Mouse (Mus musculus): ENCODE measurements at regions not wholly inside any gene's neighbourhood (a gene's known extent, or its start where the extent isn't known, plus 50 kb on each side); places are given as distances from the start of the nearest gene placed in this dataset.

- Histone ChIP-seq H3K4me1 (0 out of 2 replicates have a peak, but pooled peaks cover 3% of the 10 kb centered on the region), H3K4me3 (no peak overlapping the region), H3K9me3 (replicated peaks) (no peaks in the 10 kb centered on the region), H3K27me3 (ENCODE audit: low read depth, poor library complexity, severe bottlenecking) (no peaks in the 10 kb centered on the region), H3K36me3 (no peaks in the 10 kb centered on the region), H3K27ac (replicated peaks) (no peak overlapping the region)
- 82% methylated on average over 1 of the region's 1 CpGs for WGBS
- no peak for DNase-seq (ENCODE audit: low spot score)
Observed at GRCm38 (mm10) chr12:58743800-58744199, 268.0 kb downstream of the Sec23a start.

GRCm38 (mm10) chr12:58728094-58728493, 283.7 kb downstream of the Sec23a start:
- whole genome bisulfite sequencing = 69% methylated on average over 1 of the region's 1 CpGs
- no peaks in the 10 kb centered on the region for H3K27me3 ChIP-seq (ENCODE audit: low read depth, poor library complexity, severe bottlenecking)
- no peaks in the 10 kb centered on the region for H3K36me3 ChIP-seq
- H3K27ac ChIP-seq (replicated peaks) = no peak overlapping the region
- no peaks in the 10 kb centered on the region for H3K9me3 ChIP-seq (replicated peaks)
- DNase-seq (ENCODE audit: low spot score) = no peak
- H3K4me1 ChIP-seq = no peaks in the 10 kb centered on the region
- no peak overlapping the region for H3K4me3 ChIP-seq

GRCm38 (mm10) chr12:58727547-58727946, 284.3 kb downstream of the Sec23a start:
- no peak for DNase-seq (ENCODE audit: low spot score)
- no peaks in the 10 kb centered on the region for H3K4me1 ChIP-seq
- no peaks in the 10 kb centered on the region for H3K27me3 ChIP-seq (ENCODE audit: low read depth, poor library complexity, severe bottlenecking)
- 92% methylated on average over 2 of the region's 2 CpGs for WGBS
- H3K9me3 ChIP-seq (replicated peaks) = no peaks in the 10 kb centered on the region
- no peak overlapping the region for H3K4me3 ChIP-seq
- H3K27ac ChIP-seq (replicated peaks) = no peak overlapping the region
- no peaks in the 10 kb centered on the region for H3K36me3 ChIP-seq

- Histone ChIP-seq H3K4me3 (no peak overlapping the region), H3K36me3 (no peaks in the 10 kb centered on the region), H3K27me3 (ENCODE audit: low read depth, poor library complexity, severe bottlenecking) (no peaks in the 10 kb centered on the region), H3K9me3 (replicated peaks) (no peaks in the 10 kb centered on the region), H3K27ac (replicated peaks) (no peak overlapping the region), H3K4me1 (no peaks in the 10 kb centered on the region)
- DNase-seq (ENCODE audit: low spot score) = no peak
- 91% methylated on average over 6 of the region's 6 CpGs for WGBS
Observed at GRCm38 (mm10) chr12:58717908-58718307, 293.9 kb downstream of the Sec23a start.

- no peak overlapping the region for H3K4me3 ChIP-seq
- no peak for DNase-seq (ENCODE audit: low spot score)
- H3K36me3 ChIP-seq = no peaks in the 10 kb centered on the region
- 91% methylated on average over 1 of the region's 1 CpGs for WGBS
- H3K27me3 ChIP-seq (ENCODE audit: low read depth, poor library complexity, severe bottlenecking) = no peaks in the 10 kb centered on the region
- no peaks in the 10 kb centered on the region for H3K9me3 ChIP-seq (replicated peaks)
- no peaks in the 10 kb centered on the region for H3K4me1 ChIP-seq
- no peak overlapping the region for H3K27ac ChIP-seq (replicated peaks)
Observed at GRCm38 (mm10) chr12:58714207-58714606, 297.6 kb downstream of the Sec23a start.

- Histone ChIP-seq H3K4me3 (no peak overlapping the region), H3K27me3 (ENCODE audit: low read depth, poor library complexity, severe bottlenecking) (no peaks in the 10 kb centered on the region), H3K4me1 (no peaks in the 10 kb centered on the region), H3K9me3 (replicated peaks) (0 out of 2 replicates have a peak, but pooled peaks cover 5% of the 10 kb centered on the region), H3K36me3 (no peaks in the 10 kb centered on the region), H3K27ac (replicated peaks) (no peak overlapping the region)
- 90% methylated on average over 5 of the region's 5 CpGs for WGBS
- DNase-seq (ENCODE audit: low spot score) = no peak
Observed at GRCm38 (mm10) chr12:58695680-58696079, 316.1 kb downstream of the Sec23a start.

- no peak for DNase-seq (ENCODE audit: low spot score)
- Histone ChIP-seq H3K36me3 (no peaks in the 10 kb centered on the region), H3K27me3 (ENCODE audit: low read depth, poor library complexity, severe bottlenecking) (no peaks in the 10 kb centered on the region), H3K9me3 (replicated peaks) (no peaks in the 10 kb centered on the region), H3K4me3 (no peak overlapping the region), H3K4me1 (no peaks in the 10 kb centered on the region), H3K27ac (replicated peaks) (no peak overlapping the region)
- WGBS = 83% methylated on average over 3 of the region's 3 CpGs
Observed at GRCm38 (mm10) chr12:58669914-58670635, 341.7 kb downstream of the Sec23a start.

- Histone ChIP-seq H3K36me3 (no peaks in the 10 kb centered on the region), H3K27me3 (ENCODE audit: low read depth, poor library complexity, severe bottlenecking) (no peaks in the 10 kb centered on the region), H3K27ac (replicated peaks) (no peak overlapping the region), H3K4me1 (0 out of 2 replicates have a peak, but pooled peaks cover 4% of the 10 kb centered on the region), H3K4me3 (no peak overlapping the region), H3K9me3 (replicated peaks) (no peaks in the 10 kb centered on the region)
- no peak for DNase-seq (ENCODE audit: low spot score)
- WGBS = 93% methylated on average over 2 of the region's 2 CpGs
Observed at GRCm38 (mm10) chr12:58654530-58655056, 357.2 kb downstream of the Sec23a start.

GRCm38 (mm10) chr12:58653751-58654150, 358.1 kb downstream of the Sec23a start:
- 86% methylated on average over 6 of the region's 6 CpGs for WGBS
- no peaks in the 10 kb centered on the region for H3K27me3 ChIP-seq (ENCODE audit: low read depth, poor library complexity, severe bottlenecking)

GRCm38 (mm10) chr12:58653222-58653621, 358.6 kb downstream of the Sec23a start:
- WGBS = 65% methylated on average over 6 of the region's 6 CpGs
- no peaks in the 10 kb centered on the region for H3K9me3 ChIP-seq (replicated peaks)
- H3K27ac ChIP-seq (replicated peaks) = peak overlapping the region; percentile 56; the same call in 1 of the 2 replicates
- H3K4me3 ChIP-seq = no peak overlapping the region
- no peak for DNase-seq (ENCODE audit: low spot score)
- no peaks in the 10 kb centered on the region for H3K36me3 ChIP-seq
- H3K4me1 ChIP-seq = 0 out of 2 replicates have a peak, but pooled peaks cover 4% of the 10 kb centered on the region
- no peaks in the 10 kb centered on the region for H3K27me3 ChIP-seq (ENCODE audit: low read depth, poor library complexity, severe bottlenecking)

More at GRCm38 (mm10) chr12:58653751-58654150, 358.1 kb downstream of the Sec23a start:
- H3K36me3 ChIP-seq = no peaks in the 10 kb centered on the region
- H3K9me3 ChIP-seq (replicated peaks) = no peaks in the 10 kb centered on the region
- H3K27ac ChIP-seq (replicated peaks) = no peak overlapping the region
- 0 out of 2 replicates have a peak, but pooled peaks cover 4% of the 10 kb centered on the region for H3K4me1 ChIP-seq
- DNase-seq (ENCODE audit: low spot score) = no peak
- H3K4me3 ChIP-seq = no peak overlapping the region

- no peak for DNase-seq (ENCODE audit: low spot score)
- 0 out of 2 replicates have a peak, but pooled peaks cover 4% of the 10 kb centered on the region for H3K4me1 ChIP-seq
- H3K4me3 ChIP-seq = no peak overlapping the region
- WGBS = 95% methylated on average over 4 of the region's 4 CpGs
- H3K27me3 ChIP-seq (ENCODE audit: low read depth, poor library complexity, severe bottlenecking) = no peaks in the 10 kb centered on the region
- H3K9me3 ChIP-seq (replicated peaks) = no peaks in the 10 kb centered on the region
- H3K27ac ChIP-seq (replicated peaks) = no peak overlapping the region
- H3K36me3 ChIP-seq = no peaks in the 10 kb centered on the region
Observed at GRCm38 (mm10) chr12:58652701-58653100, 359.1 kb downstream of the Sec23a start.

GRCm38 (mm10) chr12:58648322-58648721, 363.5 kb downstream of the Sec23a start:
- H3K27me3 ChIP-seq (ENCODE audit: low read depth, poor library complexity, severe bottlenecking) = no peaks in the 10 kb centered on the region
- no peaks in the 10 kb centered on the region for H3K36me3 ChIP-seq
- 0 out of 2 replicates have a peak, but pooled peaks cover 2% of the 10 kb centered on the region for H3K4me1 ChIP-seq
- no peak for DNase-seq (ENCODE audit: low spot score)
- H3K4me3 ChIP-seq = no peak overlapping the region
- H3K27ac ChIP-seq (replicated peaks) = no peak overlapping the region
- WGBS = 61% methylated on average over 4 of the region's 4 CpGs
- no peaks in the 10 kb centered on the region for H3K9me3 ChIP-seq (replicated peaks)

GRCm38 (mm10) chr12:58643843-58644242, 368.0 kb downstream of the Sec23a start:
- Histone ChIP-seq H3K4me3 (no peak overlapping the region), H3K36me3 (no peaks in the 10 kb centered on the region), H3K27ac (replicated peaks) (no peak overlapping the region), H3K4me1 (no peaks in the 10 kb centered on the region), H3K27me3 (ENCODE audit: low read depth, poor library complexity, severe bottlenecking) (no peaks in the 10 kb centered on the region), H3K9me3 (replicated peaks) (no peaks in the 10 kb centered on the region)
- 66% methylated on average over 3 of the region's 3 CpGs for WGBS
- DNase-seq (ENCODE audit: low spot score) = peak; percentile 19
